Mouse (Mus musculus) ES-Bruce4 (cell line): ENCODE results near the gene Rxfp2. TPM values are rescaled to one million over a fixed set of nuclear protein-coding genes. Genes with fewer than 3 reads are reported as not detected.

Experiments used
- H3K27ac ChIP-seq: 2 replicates; pipeline ENCODE4 v1.5.1; 2012; ENCODE audit warnings: low read length, inconsistent platforms; ENCODE audit not compliant: insufficient read depth
- H3K27me3 ChIP-seq: 2 replicates; pipeline ENCODE4 v1.6.1; 2012; ENCODE audit warnings: mild to moderate bottlenecking, low read length, inconsistent platforms; ENCODE audit not compliant: control insufficient read depth, poor library complexity, insufficient read depth, severe bottlenecking
- H3K36me3 ChIP-seq: 2 replicates; pipeline ENCODE4 v1.6.1; 2012; ENCODE audit warnings: inconsistent platforms, mild to moderate bottlenecking, low read length, moderate library complexity; ENCODE audit not compliant: control insufficient read depth, poor library complexity, insufficient read depth, severe bottlenecking
- H3K4me1 ChIP-seq: one replicate; pipeline ENCODE4 v1.8.1; 2011; ENCODE audit warnings: low read length; ENCODE audit not compliant: control insufficient read depth, insufficient read depth
- H3K4me3 ChIP-seq: 2 replicates; pipeline ENCODE4 v1.5.1; 2011; ENCODE audit warnings: low read depth, mild to moderate bottlenecking, low read length
- H3K9ac ChIP-seq: 2 replicates; pipeline ENCODE4 v1.6.1; 2012; ENCODE audit warnings: low read depth, mild to moderate bottlenecking, inconsistent platforms; ENCODE audit not compliant: poor library complexity, severe bottlenecking
- H3K9me3 ChIP-seq: replicated peaks from 2 replicates; pipeline ENCODE4 v1.6.1; 2012; ENCODE audit warnings: mild to moderate bottlenecking, low read length, inconsistent platforms; ENCODE audit not compliant: control insufficient read depth, poor library complexity, insufficient read depth, severe bottlenecking
- CTCF ChIP-seq: IDR thresholded peaks from one replicate; pipeline ENCODE4 v1.8.1; 2011; ENCODE audit warnings: low read depth, low read length
- EP300 ChIP-seq: IDR thresholded peaks from 2 replicates; pipeline ENCODE4 v1.6.1; 2011; ENCODE audit warnings: low read depth, low read length; ENCODE audit not compliant: insufficient read depth
- POLR2A ChIP-seq: IDR thresholded peaks from one replicate; pipeline ENCODE4 v1.8.1; 2011; ENCODE audit warnings: low read length; ENCODE audit not compliant: insufficient read depth
- polyA plus RNA-seq: library from polyadenylated mRNA; stranded (reverse); fragments of >200 nt; gene quantifications from 2 replicates; pipeline ENCODE4 v1.2.4, GENCODE M21; 2011; ENCODE audit warnings: low read depth; ENCODE audit not compliant: missing spikeins, insufficient read depth, insufficient read length

Rxfp2 gene
- polyA plus RNA-seq, 1 experiment = 0.61 TPM

GRCm38 (mm10) chr5:150026509-150027087, 8.1 kb downstream of the Rxfp2 start:
- H3K27ac ChIP-seq = no peak overlapping the region
- no peaks in the 10 kb centered on the region for H3K4me1 ChIP-seq
- H3K27me3 ChIP-seq = no peaks in the 10 kb centered on the region; the same call in 1 of the 2 replicates
- no peak overlapping the region for H3K9ac ChIP-seq
- no peaks in the 10 kb centered on the region for H3K36me3 ChIP-seq
- TF ChIP-seq EP300 (no peak), POLR2A (no peak), CTCF (no peak)
- no peaks in the 10 kb centered on the region for H3K9me3 ChIP-seq
- no peak overlapping the region for H3K4me3 ChIP-seq

DNA sequence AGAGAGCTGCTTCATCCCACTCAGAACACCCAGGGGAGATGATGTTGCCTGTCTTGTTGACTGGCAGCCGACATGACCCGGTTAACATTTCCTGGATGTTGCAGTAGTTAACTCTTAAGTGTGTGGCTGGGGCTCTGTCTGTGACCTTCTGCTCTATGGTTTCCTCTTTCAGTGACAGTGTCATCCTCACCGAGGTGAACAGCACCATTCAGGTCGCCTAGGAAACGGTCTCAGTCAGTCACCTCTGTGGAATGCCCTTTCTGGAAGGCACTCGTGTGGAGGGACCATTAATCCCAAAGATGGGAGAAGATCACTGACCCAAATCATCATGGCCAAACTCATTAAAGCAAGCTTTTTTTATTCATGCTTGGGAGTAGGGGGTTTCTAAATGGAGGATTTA, 12.7 kb downstream of the Rxfp2 start:
- no peaks in the 10 kb centered on the region for H3K9me3 ChIP-seq
- H3K4me1 ChIP-seq = no peaks in the 10 kb centered on the region
- no peak overlapping the region for H3K4me3 ChIP-seq
- TF ChIP-seq CTCF (no peak), POLR2A (no peak)
- no peak overlapping the region for H3K27ac ChIP-seq
- no peak overlapping the region for H3K9ac ChIP-seq
- H3K36me3 ChIP-seq = no peaks in the 10 kb centered on the region
- H3K27me3 ChIP-seq = no peaks in the 10 kb centered on the region

- TF ChIP-seq CTCF (no peak), EP300 (no peak), POLR2A (no peak)
- Histone ChIP-seq H3K9me3 (no peaks in the 10 kb centered on the region), H3K4me3 (no peak overlapping the region), H3K27ac (no peak overlapping the region), H3K9ac (no peak overlapping the region), H3K36me3 (no peaks in the 10 kb centered on the region), H3K4me1 (no peaks in the 10 kb centered on the region), H3K27me3 (no peaks in the 10 kb centered on the region; the same call in 1 of the 2 replicates)
Measured at GRCm38 (mm10) chr5:150031634-150032033, 13.2 kb downstream of the Rxfp2 start.

- Histone ChIP-seq H3K4me1 (no peaks in the 10 kb centered on the region), H3K27ac (no peak overlapping the region), H3K9ac (no peak overlapping the region), H3K9me3 (no peaks in the 10 kb centered on the region), H3K27me3 (no peaks in the 10 kb centered on the region; the same call in 1 of the 2 replicates), H3K36me3 (no peaks in the 10 kb centered on the region), H3K4me3 (no peak overlapping the region)
- TF ChIP-seq EP300 = no peak
- no peak for TF ChIP-seq CTCF
- no peak for TF ChIP-seq POLR2A
Measured at GRCm38 (mm10) chr5:150032075-150032492, 13.6 kb downstream of the Rxfp2 start.

- H3K9ac ChIP-seq = no peak overlapping the region
- no peak overlapping the region for H3K4me3 ChIP-seq
- no peak overlapping the region for H3K27ac ChIP-seq
- H3K9me3 ChIP-seq = 0 out of 2 replicates have a peak, but pooled peaks cover 1% of the 10 kb centered on the region
- no peaks in the 10 kb centered on the region for H3K4me1 ChIP-seq
- H3K36me3 ChIP-seq = no peaks in the 10 kb centered on the region
- no peak for TF ChIP-seq EP300
- no peak for TF ChIP-seq POLR2A
- no peaks in the 10 kb centered on the region; the same call in 1 of the 2 replicates for H3K27me3 ChIP-seq
Measured at GRCm38 (mm10) chr5:150036286-150036685, 17.8 kb downstream of the Rxfp2 start.

GRCm38 (mm10) chr5:150036918-150037317, 18.4 kb downstream of the Rxfp2 start:
- TF ChIP-seq EP300 (no peak), CTCF (no peak), POLR2A (no peak)
- Histone ChIP-seq H3K4me1 (no peaks in the 10 kb centered on the region), H3K36me3 (no peaks in the 10 kb centered on the region), H3K9ac (no peak overlapping the region), H3K4me3 (no peak overlapping the region), H3K27me3 (no peaks in the 10 kb centered on the region; the same call in 1 of the 2 replicates), H3K9me3 (0 out of 2 replicates have a peak, but pooled peaks cover 3% of the 10 kb centered on the region), H3K27ac (no peak overlapping the region)
